Mouse (Mus musculus) kidney, adult 18-20 months (tissue): ENCODE data around the gene Aqp5.

Source experiments
- DNase-seq: peaks from one replicate; pipeline ENCODE4 v3.0.0; 2021

The Aqp5 gene

GRCm38 (mm10) chr15:99590429-99591084, at the start of gene Aqp5:
TSS of gene Aqp5 (plus strand) at chr15:99590782.
- no peak for DNase-seq

GRCm38 (mm10) chr15:99544047-99544446, 46.5 kb upstream of the Aqp5 start:
- DNase-seq: no peak

GRCm38 (mm10) chr15:99546596-99546995, 44.0 kb upstream of the Aqp5 start:
- DNase-seq: no peak

GRCm38 (mm10) chr15:99547732-99548131, 42.9 kb upstream of the Aqp5 start:
- DNase-seq: no peak

- no peak for DNase-seq
Measured at GRCm38 (mm10) chr15:99549901-99550300, 40.7 kb upstream of the Aqp5 start.

- DNase-seq: no peak
Measured at GRCm38 (mm10) chr15:99553767-99554166, 36.8 kb upstream of the Aqp5 start.

GRCm38 (mm10) chr15:99558947-99559346, 31.6 kb upstream of the Aqp5 start:
- DNase-seq: no peak

- DNase-seq: no peak
Measured at GRCm38 (mm10) chr15:99560246-99560645, 30.3 kb upstream of the Aqp5 start.

GRCm38 (mm10) chr15:99567371-99567770, 23.2 kb upstream of the Aqp5 start:
- peak; percentile 22 for DNase-seq

GRCm38 (mm10) chr15:99568682-99569081, 21.9 kb upstream of the Aqp5 start:
- DNase-seq: no peak

GRCm38 (mm10) chr15:99569123-99569522, 21.5 kb upstream of the Aqp5 start:
- no peak for DNase-seq

- no peak for DNase-seq
Measured at GRCm38 (mm10) chr15:99578802-99579485, 11.6 kb upstream of the Aqp5 start, which contains the start of gene Aqp2. TSS of gene Aqp2 (plus strand) at chr15:99579055.

GRCm38 (mm10) chr15:99583463-99584344, 6.9 kb upstream of the Aqp5 start:
- DNase-seq: peak; percentile 57

GRCm38 (mm10) chr15:99584407-99585202, 6.0 kb upstream of the Aqp5 start:
- no peak for DNase-seq

GRCm38 (mm10) chr15:99585741-99586140, 4.8 kb upstream of the Aqp5 start:
- DNase-seq: no peak

GRCm38 (mm10) chr15:99586525-99586924, 4.1 kb upstream of the Aqp5 start:
- DNase-seq: no peak

- no peak for DNase-seq
Measured at GRCm38 (mm10) chr15:99589237-99589636, 1.3 kb upstream of the Aqp5 start.

GRCm38 (mm10) chr15:99589704-99590103, 878 bp upstream of the Aqp5 start:
- DNase-seq: no peak

GRCm38 (mm10) chr15:99592177-99592576, 1.6 kb downstream of the Aqp5 start:
- no peak for DNase-seq

GRCm38 (mm10) chr15:99592877-99593276, 2.3 kb downstream of the Aqp5 start:
- no peak for DNase-seq

GRCm38 (mm10) chr15:99594951-99595350, 4.4 kb downstream of the Aqp5 start:
- no peak for DNase-seq

GRCm38 (mm10) chr15:99596056-99596687, 5.6 kb downstream of the Aqp5 start:
- DNase-seq: peak; percentile 82
